Mouse (Mus musculus) stomach, postnatal 0 days (tissue): ENCODE measurements at regions not wholly inside any gene's neighbourhood (a gene's known extent, or its start where the extent isn't known, plus 50 kb on each side); places are given as distances from the start of the nearest gene placed in this dataset.

Experiments used
- ATAC-seq: fragments of 200-750 bp; cut with Nextera tagmentation; 2 replicates; pipeline ENCODE4 v1.8.0; 2017; ENCODE audit not compliant: low FRiP score, low TSS enrichment
- DNase-seq: peaks from one replicate; pipeline ENCODE4 v3.0.0-alpha.2; 2016; ENCODE audit warnings: low spot score
- H3K27ac ChIP-seq: fragments of 300-500 bp; sonication (generic); replicated peaks from 2 replicates; pipeline ENCODE4 v1.5.1; 2014; ENCODE audit warnings: mild to moderate bottlenecking, control low read depth
- H3K27me3 ChIP-seq: fragments of 300-500 bp; sonication (generic); 2 replicates; pipeline ENCODE4 v1.6.1; 2014; ENCODE audit warnings: low read length; ENCODE audit not compliant: control insufficient read depth, insufficient read depth
- H3K36me3 ChIP-seq: fragments of 300-500 bp; sonication (generic); 2 replicates; pipeline ENCODE4 v1.6.1; 2014; ENCODE audit warnings: low read length, mixed read lengths; ENCODE audit not compliant: control insufficient read depth, insufficient read depth
- H3K4me1 ChIP-seq: fragments of 300-500 bp; sonication (generic); replicated peaks from 2 replicates; pipeline ENCODE4 v1.6.1; 2014; ENCODE audit warnings: antibody characterized with exemption; ENCODE audit not compliant: control insufficient read depth, insufficient read depth
- H3K4me2 ChIP-seq: fragments of 300-500 bp; sonication (generic); replicated peaks from 2 replicates; pipeline ENCODE4 v1.6.1; 2014; ENCODE audit warnings: low read depth, mild to moderate bottlenecking, control low read depth, moderate library complexity
- H3K4me3 ChIP-seq: fragments of 300-500 bp; sonication (generic); 2 replicates; pipeline ENCODE4 v1.5.1; 2014; ENCODE audit warnings: low read depth, low read length, control low read depth
- H3K9ac ChIP-seq: fragments of 300-500 bp; sonication (generic); 2 replicates; pipeline ENCODE4 v1.6.1; 2014; ENCODE audit warnings: mild to moderate bottlenecking, low read length, control low read depth, mixed read lengths
- H3K9me3 ChIP-seq: fragments of 300-500 bp; sonication (generic); 2 replicates; pipeline ENCODE4 v1.6.1; 2016; ENCODE audit warnings: low read length; ENCODE audit not compliant: control insufficient read depth
- CTCF ChIP-seq: IDR thresholded peaks from 2 replicates; pipeline ENCODE4 v1.5.1; 2016; ENCODE audit warnings: antibody characterized with exemption, low read depth, mild to moderate bottlenecking, moderate library complexity
- EP300 ChIP-seq: optimal IDR thresholded peaks from 2 replicates; pipeline ENCODE3; 2016; ENCODE audit warnings: antibody characterized with exemption
- WGBS: fragments of 180-500 bp; shearing (Covaris S2); extraction: QIAGEN DNeasy Blood & Tissue Kit; methylation state at CpG from one replicate; pipeline ENCODE4 v1.1.7; 2014; 5-methylcytosine and 5-hydroxymethylcytosine counted together

DNA sequence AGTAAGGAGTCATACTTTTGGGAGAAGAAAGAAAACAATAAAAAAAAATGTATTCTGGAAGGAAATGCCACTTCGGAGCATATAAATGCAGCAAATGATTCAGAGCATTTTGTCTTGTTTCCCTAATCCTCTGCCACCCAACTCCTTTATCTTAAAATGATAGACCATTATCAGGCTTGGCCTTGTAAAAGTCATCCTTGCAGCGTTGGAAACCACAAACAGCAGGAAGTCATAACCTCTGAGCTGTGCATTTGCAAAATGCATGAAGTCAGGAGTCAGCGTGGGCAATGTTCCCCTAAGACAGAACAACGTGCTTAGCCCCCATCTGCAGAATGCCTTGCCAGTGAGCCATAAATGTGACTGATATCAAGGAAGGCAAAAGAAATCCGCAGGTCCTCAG lies 80.2 kb upstream of the Abca1 start:
- H3K4me1 ChIP-seq, result no peaks in the 10 kb centered on the region
- no peaks in the 10 kb centered on the region for H3K36me3 ChIP-seq
- no peak overlapping the region for H3K4me3 ChIP-seq
- no peaks in the 10 kb centered on the region for H3K9me3 ChIP-seq
- H3K27me3 ChIP-seq, result no peaks in the 10 kb centered on the region
- no peak overlapping the region for H3K4me2 ChIP-seq
- DNase-seq, result no peak
- H3K27ac ChIP-seq, result no peak overlapping the region
- 56% methylated on average over 5 of the region's 5 CpGs for WGBS
- H3K9ac ChIP-seq, result no peak overlapping the region
- TF ChIP-seq EP300 (no peak), CTCF (no peak)
- ATAC-seq, result no peak

DNA sequence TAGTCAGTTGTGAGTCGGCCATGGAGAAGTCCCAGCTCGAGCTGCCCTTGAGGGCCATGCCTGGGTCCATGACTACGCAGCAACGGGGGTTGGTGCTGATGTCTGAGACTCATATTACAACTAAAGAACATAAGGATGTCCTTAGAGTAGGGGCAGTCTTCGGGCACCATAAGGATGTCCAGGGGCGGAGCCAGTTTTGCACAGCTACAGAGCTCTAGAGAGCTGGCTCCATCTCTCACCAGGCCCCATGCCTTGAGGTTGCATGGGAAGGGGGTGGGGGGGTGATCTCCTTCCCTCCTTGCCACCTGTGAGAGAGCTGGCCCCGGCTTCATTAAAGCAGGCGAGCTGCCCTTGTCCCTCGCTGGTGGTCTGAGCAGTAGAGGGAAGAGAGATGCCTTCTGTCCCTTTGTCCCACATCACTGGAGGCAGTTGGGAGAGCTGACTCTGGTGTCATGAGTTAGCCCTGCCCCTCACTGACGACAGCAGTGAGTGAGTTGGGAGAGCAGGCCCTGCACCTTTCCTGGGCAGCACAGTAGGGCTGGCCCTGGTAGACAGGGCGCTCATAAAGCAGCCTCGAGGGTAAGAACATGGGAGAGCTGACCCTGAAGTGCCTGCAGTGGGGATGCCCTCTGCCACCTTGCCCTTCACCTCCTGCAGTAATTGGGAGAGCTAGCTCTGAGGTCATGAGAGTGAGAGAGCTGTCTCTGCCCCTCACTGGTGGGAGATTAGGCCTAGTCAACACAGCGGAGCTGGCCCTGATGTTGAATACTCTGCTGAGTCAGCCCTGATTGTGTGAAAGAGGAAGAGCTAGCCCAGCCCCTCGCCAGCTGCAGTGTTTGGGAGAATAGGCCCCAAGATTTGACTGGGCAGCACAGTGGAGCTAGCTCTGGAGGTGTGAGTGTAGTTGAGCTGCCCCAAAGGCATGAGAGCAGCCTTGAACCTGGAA lies 78.9 kb upstream of the Abca1 start:
- no peak overlapping the region for H3K27ac ChIP-seq
- DNase-seq (no peak), ATAC-seq (no peak)
- WGBS, result 78% methylated on average over 14 of the region's 14 CpGs
- no peaks in the 10 kb centered on the region for H3K9me3 ChIP-seq
- H3K36me3 ChIP-seq, result no peaks in the 10 kb centered on the region
- H3K4me3 ChIP-seq, result no peak overlapping the region
- no peak for TF ChIP-seq CTCF
- TF ChIP-seq EP300, result no peak
- no peak overlapping the region for H3K9ac ChIP-seq
- no peak overlapping the region for H3K4me2 ChIP-seq
- no peaks in the 10 kb centered on the region for H3K27me3 ChIP-seq
- H3K4me1 ChIP-seq, result no peaks in the 10 kb centered on the region

DNA sequence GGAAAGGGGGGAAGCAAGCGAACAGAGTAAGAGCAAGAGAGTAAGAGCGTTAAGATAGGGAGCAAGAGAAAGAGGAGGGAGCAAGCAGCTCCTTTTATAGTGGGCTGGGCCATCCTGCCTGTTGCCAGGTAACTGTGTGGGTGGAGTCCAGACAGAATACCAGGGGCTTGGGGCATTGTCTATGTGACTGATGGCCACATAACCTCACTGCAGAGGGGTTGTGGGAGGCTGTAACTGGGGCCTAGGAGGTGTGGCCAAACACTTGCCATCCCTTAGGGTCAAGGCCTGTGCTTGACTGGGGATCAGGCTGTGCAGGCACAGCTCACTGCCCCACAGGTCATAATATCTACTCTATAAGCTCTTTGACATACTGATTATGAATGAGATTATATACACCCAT lies 76.2 kb upstream of the Abca1 start:
- no peaks in the 10 kb centered on the region for H3K27me3 ChIP-seq
- no peaks in the 10 kb centered on the region for H3K4me1 ChIP-seq

DNA sequence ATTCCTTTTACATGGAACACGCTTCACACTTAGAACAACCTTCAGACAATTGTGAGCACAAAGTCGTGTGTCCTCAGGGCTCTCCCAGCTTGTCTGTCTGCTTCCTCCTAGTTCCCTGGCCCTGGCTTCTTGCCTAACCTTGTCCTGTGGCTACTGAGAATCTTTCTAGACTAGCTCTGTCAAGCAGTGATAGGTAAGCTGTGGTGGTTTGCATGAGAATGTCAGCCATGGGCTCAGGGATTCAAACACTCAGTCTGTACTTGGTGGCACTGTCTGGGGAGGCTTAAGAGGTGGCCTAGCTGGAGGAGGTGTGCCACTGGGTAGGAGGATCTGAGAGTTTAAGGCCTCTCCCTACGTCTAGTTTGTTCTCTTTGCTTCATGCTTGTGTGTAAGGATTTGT lies 72.7 kb upstream of the Abca1 start:
- no peak for ATAC-seq
- no peak overlapping the region for H3K27ac ChIP-seq
- no peak for DNase-seq
- H3K9ac ChIP-seq, result no peak overlapping the region
- H3K4me2 ChIP-seq, result no peak overlapping the region
- no peak for TF ChIP-seq EP300
- no peak for TF ChIP-seq CTCF
- 69% methylated on average over 3 of the region's 3 CpGs for WGBS
- H3K4me3 ChIP-seq, result no peak overlapping the region
- H3K36me3 ChIP-seq, result no peaks in the 10 kb centered on the region
- no peaks in the 10 kb centered on the region for H3K27me3 ChIP-seq
- no peaks in the 10 kb centered on the region for H3K4me1 ChIP-seq
- H3K9me3 ChIP-seq, result no peaks in the 10 kb centered on the region

More for the DNA sequence above, 76.2 kb upstream of the Abca1 start:
- no peak for ATAC-seq
- Histone ChIP-seq H3K9me3 (no peaks in the 10 kb centered on the region), H3K4me2 (no peak overlapping the region), H3K4me3 (no peak overlapping the region), H3K9ac (no peak overlapping the region), H3K36me3 (no peaks in the 10 kb centered on the region), H3K27ac (no peak overlapping the region)
- DNase-seq, result no peak
- WGBS, result 47% methylated on average over 2 of the region's 2 CpGs
- TF ChIP-seq EP300, result no peak
- TF ChIP-seq CTCF, result no peak

DNA sequence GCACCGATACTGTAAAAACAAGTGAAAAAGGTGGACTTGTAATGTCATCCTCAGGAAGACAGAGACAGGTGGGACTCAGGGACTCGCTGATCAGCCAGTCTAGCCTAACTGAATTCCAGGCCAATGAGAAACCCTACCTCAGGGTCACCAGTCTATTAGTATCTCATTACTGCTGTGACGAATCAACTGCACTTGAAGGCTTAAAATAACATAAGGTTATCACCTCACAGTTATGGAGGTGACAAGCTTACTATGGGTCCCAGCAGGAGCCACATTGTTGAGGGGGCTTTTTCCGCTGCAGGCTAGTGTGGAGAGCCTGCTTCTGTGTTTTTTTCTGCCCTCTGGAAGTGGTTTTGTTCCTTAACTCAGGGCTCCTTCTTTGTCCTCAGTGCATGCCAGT lies 72.2 kb upstream of the Abca1 start:
- 62% methylated on average over 4 of the region's 4 CpGs for WGBS
- H3K9ac ChIP-seq, result no peak overlapping the region
- H3K36me3 ChIP-seq, result no peaks in the 10 kb centered on the region
- H3K4me2 ChIP-seq, result no peak overlapping the region
- H3K4me1 ChIP-seq, result no peaks in the 10 kb centered on the region
- no peak for DNase-seq
- no peak for TF ChIP-seq EP300
- no peak for TF ChIP-seq CTCF
- no peaks in the 10 kb centered on the region for H3K27me3 ChIP-seq
- no peak for ATAC-seq
- no peaks in the 10 kb centered on the region for H3K9me3 ChIP-seq
- H3K4me3 ChIP-seq, result no peak overlapping the region
- no peak overlapping the region for H3K27ac ChIP-seq

DNA sequence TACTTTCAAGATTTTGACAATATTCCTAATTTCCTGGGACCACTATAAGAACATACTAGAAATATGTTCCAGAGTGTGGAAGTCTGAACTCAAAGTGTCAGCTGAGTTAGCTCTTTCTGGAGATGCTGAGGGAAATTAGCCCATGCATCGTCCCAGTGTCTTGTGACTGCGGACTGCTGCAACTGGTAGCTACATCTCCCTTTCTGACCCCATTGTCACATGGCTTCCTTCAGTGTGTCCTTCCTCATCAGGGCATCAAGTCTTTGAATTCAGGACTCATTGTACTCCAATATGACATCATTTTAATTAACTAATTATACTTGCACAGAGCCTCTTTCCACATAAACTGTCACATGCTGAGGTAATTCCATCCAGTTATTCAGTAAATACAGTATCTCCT lies 71.4 kb upstream of the Abca1 start:
- Histone ChIP-seq H3K4me2 (no peak overlapping the region), H3K36me3 (no peaks in the 10 kb centered on the region), H3K27ac (no peak overlapping the region), H3K27me3 (no peaks in the 10 kb centered on the region), H3K4me3 (no peak overlapping the region), H3K9me3 (no peaks in the 10 kb centered on the region), H3K4me1 (no peaks in the 10 kb centered on the region), H3K9ac (no peak overlapping the region)
- TF ChIP-seq EP300 (no peak), CTCF (no peak)
- ATAC-seq, result no peak
- no peak for DNase-seq
- WGBS, result 90% methylated on average over 2 of the region's 2 CpGs
